Mouse (Mus musculus): Measurements from ENCODE around the gene Utrn. TPM values are rescaled to one million over a fixed set of nuclear protein-coding genes. Genes with fewer than 3 reads are reported as not detected.

The Utrn gene
- polyA plus RNA-seq, 1 experiment from 2014 or later, result 75.8 TPM

GRCm38 (mm10) chr10:12658023-12658744, 211.0 kb downstream of the Utrn start:
- peak; percentile 92 for ATAC-seq (ENCODE audit: low read depth)
- H3K4me2 ChIP-seq (ENCODE audit: low read depth, low read length), result peak overlapping the region; percentile 14; the same call in 1 of the 2 replicates
- H3K27ac ChIP-seq (ENCODE audit: low read length), result peak overlapping the region; percentile 83
- H3K9me3 ChIP-seq (ENCODE audit: control insufficient read depth, low read length), result peaks cover 4% of the 10 kb centered on the region
- no peaks in the 10 kb centered on the region for H3K27me3 ChIP-seq (ENCODE audit: control insufficient read depth, insufficient read depth, low read depth, low read length)
- WGBS, result 43% methylated on average over 8 of the region's 8 CpGs
- H3K4me3 ChIP-seq (ENCODE audit: low read length), result no peak overlapping the region
- H3K36me3 ChIP-seq (ENCODE audit: control insufficient read depth, insufficient read depth, low read length), result peaks cover 14% of the 10 kb centered on the region
- H3K4me1 ChIP-seq (replicated peaks; ENCODE audit: control insufficient read depth, insufficient read depth, low read length), result peaks cover 5% of the 10 kb centered on the region; the same call in 1 of the 2 replicates
- H3K9ac ChIP-seq (ENCODE audit: low read length), result no peak overlapping the region

DNA sequence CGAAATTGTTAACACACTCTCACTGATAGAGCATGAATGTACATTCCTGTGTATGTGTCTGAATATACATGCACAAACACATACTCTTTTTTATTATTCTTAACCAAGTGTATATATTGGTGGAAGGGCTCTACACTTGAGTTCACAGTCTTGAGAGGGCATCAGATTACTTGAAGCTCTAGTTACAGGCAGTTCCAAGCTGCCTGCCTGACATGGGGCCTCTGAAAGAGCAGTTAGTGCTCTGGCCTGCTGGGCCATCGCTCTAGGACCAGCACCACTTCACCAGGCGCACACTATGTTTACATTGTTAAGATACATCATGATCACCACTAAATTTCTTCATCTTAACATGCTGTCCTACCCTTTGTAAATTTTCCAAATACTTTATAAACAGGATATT, 216.2 kb downstream of the Utrn start:
- H3K9me3 ChIP-seq (ENCODE audit: control insufficient read depth, low read length), result no peaks in the 10 kb centered on the region
- H3K36me3 ChIP-seq (ENCODE audit: control insufficient read depth, insufficient read depth, low read length), result peaks cover 2% of the 10 kb centered on the region; the same call in 1 of the 2 replicates
- H3K9ac ChIP-seq (ENCODE audit: low read length), result no peak overlapping the region
- peak overlapping the region; percentile 47 for H3K27ac ChIP-seq (ENCODE audit: low read length)
- no peak overlapping the region for H3K4me2 ChIP-seq (ENCODE audit: low read depth, low read length)
- H3K27me3 ChIP-seq (ENCODE audit: control insufficient read depth, insufficient read depth, low read depth, low read length), result no peaks in the 10 kb centered on the region
- H3K4me1 ChIP-seq (replicated peaks; ENCODE audit: control insufficient read depth, insufficient read depth, low read length), result peaks cover 5% of the 10 kb centered on the region; the same call in 1 of the 2 replicates
- H3K4me3 ChIP-seq (ENCODE audit: low read length), result no peak overlapping the region
- ATAC-seq (ENCODE audit: low read depth), result peak; percentile 80
- WGBS, result 33% methylated on average over 3 of the region's 3 CpGs

GRCm38 (mm10) chr10:12646119-12646518, 223.0 kb downstream of the Utrn start:
- Histone ChIP-seq H3K9ac (ENCODE audit: low read length) (no peak overlapping the region), H3K36me3 (ENCODE audit: control insufficient read depth, insufficient read depth, low read length) (peaks cover 8% of the 10 kb centered on the region; the same call in 1 of the 2 replicates), H3K4me1 (replicated peaks; ENCODE audit: control insufficient read depth, insufficient read depth, low read length) (no peaks in the 10 kb centered on the region), H3K27me3 (ENCODE audit: control insufficient read depth, insufficient read depth, low read depth, low read length) (no peaks in the 10 kb centered on the region), H3K27ac (ENCODE audit: low read length) (no peak overlapping the region), H3K4me3 (ENCODE audit: low read length) (no peak overlapping the region), H3K4me2 (ENCODE audit: low read depth, low read length) (no peak overlapping the region), H3K9me3 (ENCODE audit: control insufficient read depth, low read length) (no peaks in the 10 kb centered on the region)
- 77% methylated on average over 5 of the region's 5 CpGs for WGBS
- no peak for ATAC-seq (ENCODE audit: low read depth)

GRCm38 (mm10) chr10:12643336-12643735, 225.8 kb downstream of the Utrn start:
- H3K4me2 ChIP-seq (ENCODE audit: low read depth, low read length), result no peak overlapping the region
- no peaks in the 10 kb centered on the region for H3K9me3 ChIP-seq (ENCODE audit: control insufficient read depth, low read length)
- H3K9ac ChIP-seq (ENCODE audit: low read length), result no peak overlapping the region
- peaks cover 8% of the 10 kb centered on the region; the same call in 1 of the 2 replicates for H3K36me3 ChIP-seq (ENCODE audit: control insufficient read depth, insufficient read depth, low read length)
- no peak overlapping the region for H3K4me3 ChIP-seq (ENCODE audit: low read length)
- ATAC-seq (ENCODE audit: low read depth), result no peak
- no peaks in the 10 kb centered on the region for H3K27me3 ChIP-seq (ENCODE audit: control insufficient read depth, insufficient read depth, low read depth, low read length)
- H3K27ac ChIP-seq (ENCODE audit: low read length), result no peak overlapping the region
- no peaks in the 10 kb centered on the region for H3K4me1 ChIP-seq (replicated peaks; ENCODE audit: control insufficient read depth, insufficient read depth, low read length)
- WGBS, result 75% methylated on average over 8 of the region's 8 CpGs

GRCm38 (mm10) chr10:12639638-12640037, 229.5 kb downstream of the Utrn start:
- no peak overlapping the region for H3K27ac ChIP-seq (ENCODE audit: low read length)
- no peak overlapping the region for H3K9ac ChIP-seq (ENCODE audit: low read length)
- H3K36me3 ChIP-seq (ENCODE audit: control insufficient read depth, insufficient read depth, low read length), result peaks cover 14% of the 10 kb centered on the region
- H3K9me3 ChIP-seq (ENCODE audit: control insufficient read depth, low read length), result no peaks in the 10 kb centered on the region
- H3K4me2 ChIP-seq (ENCODE audit: low read depth, low read length), result no peak overlapping the region
- no peaks in the 10 kb centered on the region for H3K27me3 ChIP-seq (ENCODE audit: control insufficient read depth, insufficient read depth, low read depth, low read length)
- no peaks in the 10 kb centered on the region for H3K4me1 ChIP-seq (replicated peaks; ENCODE audit: control insufficient read depth, insufficient read depth, low read length)
- 84% methylated on average over 4 of the region's 4 CpGs for WGBS
- H3K4me3 ChIP-seq (ENCODE audit: low read length), result no peak overlapping the region
- ATAC-seq (ENCODE audit: low read depth), result no peak

DNA sequence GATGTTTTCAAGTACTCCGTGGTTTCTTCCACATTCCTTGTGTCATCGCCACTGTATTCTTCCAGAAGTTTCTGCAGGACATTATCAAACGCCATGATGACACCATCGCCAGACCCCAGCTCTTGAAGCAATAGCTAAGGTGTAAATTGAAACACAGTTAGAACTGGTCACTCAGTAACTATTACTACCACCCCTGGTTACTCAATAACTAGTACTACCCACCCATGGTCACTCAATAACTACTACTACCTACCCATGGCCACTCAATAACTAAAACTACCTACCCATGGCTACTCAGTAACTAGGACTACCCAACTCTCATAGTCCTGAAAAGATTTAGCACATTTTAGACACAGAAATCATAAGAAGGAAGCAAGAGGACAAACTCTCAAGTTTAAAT, 235.2 kb downstream of the Utrn start:
- no peak for ATAC-seq (ENCODE audit: low read depth)
- Histone ChIP-seq H3K9ac (ENCODE audit: low read length) (no peak overlapping the region), H3K4me1 (replicated peaks; ENCODE audit: control insufficient read depth, insufficient read depth, low read length) (no peaks in the 10 kb centered on the region), H3K4me3 (ENCODE audit: low read length) (no peak overlapping the region), H3K36me3 (ENCODE audit: control insufficient read depth, insufficient read depth, low read length) (peaks cover 9% of the 10 kb centered on the region), H3K27me3 (ENCODE audit: control insufficient read depth, insufficient read depth, low read depth, low read length) (no peaks in the 10 kb centered on the region), H3K4me2 (ENCODE audit: low read depth, low read length) (no peak overlapping the region), H3K9me3 (ENCODE audit: control insufficient read depth, low read length) (no peaks in the 10 kb centered on the region), H3K27ac (ENCODE audit: low read length) (no peak overlapping the region)
- 80% methylated on average over 4 of the region's 4 CpGs for WGBS

DNA sequence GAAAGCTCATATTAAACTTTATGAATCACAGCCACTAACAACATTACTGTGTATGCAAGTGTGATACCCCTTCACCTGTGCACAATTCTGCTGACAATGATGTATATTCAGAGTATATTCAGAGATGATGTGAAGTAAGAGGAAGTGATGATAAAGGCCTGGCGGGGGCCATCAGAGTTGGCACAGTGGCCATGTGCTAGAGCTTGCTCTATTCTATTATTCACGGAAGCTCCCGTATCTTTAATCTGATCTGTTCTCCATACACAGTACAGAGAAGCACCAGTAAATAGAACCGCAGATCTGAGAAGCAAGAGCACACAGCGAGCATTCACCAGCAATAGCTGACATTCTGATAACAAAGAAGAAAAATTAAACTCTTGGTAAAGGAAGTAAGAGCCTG, 238.2 kb downstream of the Utrn start:
- Histone ChIP-seq H3K4me1 (replicated peaks; ENCODE audit: control insufficient read depth, insufficient read depth, low read length) (no peaks in the 10 kb centered on the region), H3K4me3 (ENCODE audit: low read length) (no peak overlapping the region), H3K9me3 (ENCODE audit: control insufficient read depth, low read length) (no peaks in the 10 kb centered on the region), H3K27me3 (ENCODE audit: control insufficient read depth, insufficient read depth, low read depth, low read length) (no peaks in the 10 kb centered on the region), H3K27ac (ENCODE audit: low read length) (no peak overlapping the region), H3K4me2 (ENCODE audit: low read depth, low read length) (no peak overlapping the region), H3K36me3 (ENCODE audit: control insufficient read depth, insufficient read depth, low read length) (peaks cover 5% of the 10 kb centered on the region; the same call in 1 of the 2 replicates), H3K9ac (ENCODE audit: low read length) (no peak overlapping the region)
- no peak for ATAC-seq (ENCODE audit: low read depth)
- 72% methylated on average over 5 of the region's 5 CpGs for WGBS

DNA sequence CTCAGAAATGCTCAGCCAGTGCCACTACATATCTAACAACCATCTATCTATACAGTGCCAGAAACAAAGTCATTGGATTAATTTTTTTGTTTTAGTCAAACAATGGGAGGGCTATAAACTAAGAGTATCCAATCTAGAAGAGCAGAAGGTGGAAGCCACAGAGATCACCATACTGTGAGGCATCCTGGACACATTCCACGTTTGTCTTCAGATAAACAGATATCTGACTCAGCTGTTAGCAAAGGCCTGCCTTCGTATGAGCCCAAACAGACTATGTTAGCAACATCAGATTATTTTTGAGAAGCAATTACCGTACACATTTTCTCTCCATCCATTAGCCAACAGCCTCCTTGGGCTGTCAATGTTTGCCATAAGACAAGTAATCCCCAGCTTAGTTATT, 250.8 kb downstream of the Utrn start:
- no peaks in the 10 kb centered on the region for H3K4me1 ChIP-seq (replicated peaks; ENCODE audit: control insufficient read depth, insufficient read depth, low read length)
- no peaks in the 10 kb centered on the region for H3K36me3 ChIP-seq (ENCODE audit: control insufficient read depth, insufficient read depth, low read length)
- no peak overlapping the region for H3K4me3 ChIP-seq (ENCODE audit: low read length)
- H3K9ac ChIP-seq (ENCODE audit: low read length), result no peak overlapping the region
- no peaks in the 10 kb centered on the region for H3K9me3 ChIP-seq (ENCODE audit: control insufficient read depth, low read length)
- WGBS, result 50% methylated on average over 3 of the region's 3 CpGs
- H3K27ac ChIP-seq (ENCODE audit: low read length), result no peak overlapping the region
- H3K4me2 ChIP-seq (ENCODE audit: low read depth, low read length), result no peak overlapping the region
- H3K27me3 ChIP-seq (ENCODE audit: control insufficient read depth, insufficient read depth, low read depth, low read length), result no peaks in the 10 kb centered on the region
- ATAC-seq (ENCODE audit: low read depth), result no peak

GRCm38 (mm10) chr10:12615723-12616122, 253.4 kb downstream of the Utrn start:
- Histone ChIP-seq H3K4me2 (ENCODE audit: low read depth, low read length) (no peak overlapping the region), H3K9ac (ENCODE audit: low read length) (no peak overlapping the region), H3K27me3 (ENCODE audit: control insufficient read depth, insufficient read depth, low read depth, low read length) (no peaks in the 10 kb centered on the region), H3K36me3 (ENCODE audit: control insufficient read depth, insufficient read depth, low read length) (no peaks in the 10 kb centered on the region), H3K4me3 (ENCODE audit: low read length) (no peak overlapping the region), H3K27ac (ENCODE audit: low read length) (no peak overlapping the region), H3K9me3 (ENCODE audit: control insufficient read depth, low read length) (no peaks in the 10 kb centered on the region), H3K4me1 (replicated peaks; ENCODE audit: control insufficient read depth, insufficient read depth, low read length) (no peaks in the 10 kb centered on the region)
- 60% methylated on average over 3 of the region's 3 CpGs for WGBS
- no peak for ATAC-seq (ENCODE audit: low read depth)

Data from lung, embryonic 16.5 days (tissue).